Mouse (Mus musculus) kidney, postnatal 0 days (tissue): ENCODE results near the gene Ms4a12. TPM values are rescaled to one million over a fixed set of nuclear protein-coding genes. Genes with fewer than 3 reads are reported as not detected.

ENCODE experiments used
- ATAC-seq: fragments of 200-750 bp; cut with Nextera tagmentation; replicated peaks from 2 replicates; pipeline ENCODE4 v1.8.0; 2017; ENCODE audit warnings: low read depth, moderate number of reproducible peaks, moderate TSS enrichment, moderate library complexity; ENCODE audit not compliant: low FRiP score
- DNase-seq: peaks from one replicate; pipeline ENCODE4 v3.0.0-alpha.2; 2016; ENCODE audit warnings: low spot score
- H3K27ac ChIP-seq: fragments of 300-500 bp; sonication (generic); 2 replicates; pipeline ENCODE4 v1.5.1; 2014; ENCODE audit warnings: mild to moderate bottlenecking
- H3K27me3 ChIP-seq: fragments of 300-500 bp; sonication (generic); 2 replicates; pipeline ENCODE4 v1.6.1; 2014; ENCODE audit warnings: low read length, mixed read lengths; ENCODE audit not compliant: insufficient read depth
- H3K36me3 ChIP-seq: fragments of 300-500 bp; sonication (generic); 2 replicates; pipeline ENCODE4 v1.6.1; 2014; ENCODE audit warnings: low read length, mixed read lengths; ENCODE audit not compliant: insufficient read depth
- H3K4me1 ChIP-seq: fragments of 300-500 bp; sonication (generic); replicated peaks from 2 replicates; pipeline ENCODE4 v1.6.1; 2014; ENCODE audit warnings: antibody characterized with exemption, low read length, mixed read lengths; ENCODE audit not compliant: insufficient read depth
- H3K4me2 ChIP-seq: fragments of 300-500 bp; sonication (generic); 2 replicates; pipeline ENCODE4 v1.6.1; 2014; ENCODE audit warnings: mild to moderate bottlenecking, low read length, moderate library complexity, mixed read lengths
- H3K4me3 ChIP-seq: fragments of 300-500 bp; sonication (generic); replicated peaks from 2 replicates; pipeline ENCODE4 v1.5.1; 2014; ENCODE audit warnings: low read depth, low read length
- H3K9ac ChIP-seq: fragments of 300-500 bp; sonication (generic); 2 replicates; pipeline ENCODE4 v1.6.1; 2014; ENCODE audit warnings: low read depth, low read length
- H3K9me3 ChIP-seq: fragments of 300-500 bp; sonication (generic); replicated peaks from 2 replicates; pipeline ENCODE4 v1.6.1; 2016; ENCODE audit warnings: low read length, inconsistent platforms, mixed read lengths
- CTCF ChIP-seq: IDR thresholded peaks from 2 replicates; pipeline ENCODE4 v1.5.1; 2016; ENCODE audit warnings: antibody characterized with exemption, low read depth, mild to moderate bottlenecking, moderate library complexity
- WGBS: fragments of 180-500 bp; shearing (Covaris S2); extraction: QIAGEN DNeasy Blood & Tissue Kit; methylation state at CpG from one replicate; pipeline ENCODE4 v1.1.7; 2014; 5-methylcytosine and 5-hydroxymethylcytosine counted together
- polyA plus RNA-seq: library from polyadenylated mRNA; unstranded; fragments of >200 nt; fragmentation: Nextera tagmentation; extraction: Ambion mirVana; gene quantifications from 2 replicates; pipeline ENCODE4 v1.2.1, GENCODE M21; 2015

Ms4a12 gene
- polyA plus RNA-seq, result not detected in 2 replicates

GRCm38 (mm10) chr19:11232348-11232747 lies at the start of gene Ms4a12:
Gene Ms4a12, minus strand, starts transcription at chr19:11232448.
- H3K9ac ChIP-seq, result no peak within 1 kb of the TSS
- no peak for ATAC-seq
- H3K4me2 ChIP-seq, result no peak within 1 kb of the TSS
- no peak within 1 kb of the TSS for H3K4me3 ChIP-seq
- no peaks in the 10 kb centered on the region for H3K4me1 ChIP-seq
- no peak within 1 kb of the TSS for H3K27ac ChIP-seq
- no peaks in the 10 kb centered on the region for H3K36me3 ChIP-seq
- no peak for TF ChIP-seq CTCF
- no peaks in the 10 kb centered on the region for H3K9me3 ChIP-seq
- 73% methylated on average over 5 of the region's 5 CpGs for WGBS
- no peak for DNase-seq
- no peaks in the 10 kb centered on the region for H3K27me3 ChIP-seq

- ATAC-seq (no peak), DNase-seq (no peak)
- Histone ChIP-seq H3K9ac (no peak overlapping the region), H3K4me3 (no peak overlapping the region), H3K27me3 (no peaks in the 10 kb centered on the region), H3K4me1 (no peaks in the 10 kb centered on the region), H3K36me3 (no peaks in the 10 kb centered on the region), H3K9me3 (no peaks in the 10 kb centered on the region), H3K4me2 (no peak overlapping the region), H3K27ac (no peak overlapping the region)
- 72% methylated on average over 3 of the region's 3 CpGs for WGBS
- no peak for TF ChIP-seq CTCF
Measured at GRCm38 (mm10) chr19:11280223-11280622, 48.0 kb upstream of the Ms4a12 start.

GRCm38 (mm10) chr19:11276431-11276830 lies 44.2 kb upstream of the Ms4a12 start:
- H3K4me3 ChIP-seq, result no peak overlapping the region
- H3K27me3 ChIP-seq, result no peaks in the 10 kb centered on the region
- H3K36me3 ChIP-seq, result no peaks in the 10 kb centered on the region
- no peaks in the 10 kb centered on the region for H3K9me3 ChIP-seq
- H3K4me1 ChIP-seq, result no peaks in the 10 kb centered on the region
- ATAC-seq, result no peak
- H3K9ac ChIP-seq, result no peak overlapping the region
- no peak for TF ChIP-seq CTCF
- H3K4me2 ChIP-seq, result no peak overlapping the region
- peak; percentile 37 for DNase-seq
- 57% methylated on average over 5 of the region's 5 CpGs for WGBS
- H3K27ac ChIP-seq, result no peak overlapping the region

- H3K27me3 ChIP-seq, result no peaks in the 10 kb centered on the region
Measured at GRCm38 (mm10) chr19:11266956-11267355, 34.7 kb upstream of the Ms4a12 start.

GRCm38 (mm10) chr19:11266052-11266845 lies 34.0 kb upstream of the Ms4a12 start, which contains the start of gene Ms4a1:
Gene Ms4a1, minus strand, starts transcription at chr19:11266241.
- 80% methylated on average over 8 of the region's 8 CpGs for WGBS
- DNase-seq, result no peak
- no peak for ATAC-seq
- Histone ChIP-seq H3K27me3 (no peaks in the 10 kb centered on the region), H3K36me3 (no peaks in the 10 kb centered on the region), H3K4me2 (no peak within 1 kb of the TSS), H3K9ac (no peak within 1 kb of the TSS), H3K4me3 (no peak within 1 kb of the TSS), H3K9me3 (no peaks in the 10 kb centered on the region), H3K27ac (no peak within 1 kb of the TSS), H3K4me1 (no peaks in the 10 kb centered on the region)
- TF ChIP-seq CTCF, result no peak

More at GRCm38 (mm10) chr19:11266956-11267355, 34.7 kb upstream of the Ms4a12 start:
- H3K4me2 ChIP-seq, result no peak overlapping the region
- no peak overlapping the region for H3K9ac ChIP-seq
- no peaks in the 10 kb centered on the region for H3K9me3 ChIP-seq
- TF ChIP-seq CTCF, result no peak
- DNase-seq (no peak), ATAC-seq (no peak)
- no peaks in the 10 kb centered on the region for H3K4me1 ChIP-seq
- 72% methylated on average over 4 of the region's 4 CpGs for WGBS
- H3K36me3 ChIP-seq, result no peaks in the 10 kb centered on the region
- no peak overlapping the region for H3K27ac ChIP-seq
- no peak overlapping the region for H3K4me3 ChIP-seq

GRCm38 (mm10) chr19:11264602-11265185 lies 32.4 kb upstream of the Ms4a12 start:
- 85% methylated on average over 9 of the region's 9 CpGs for WGBS
- no peak for ATAC-seq
- H3K4me1 ChIP-seq, result no peaks in the 10 kb centered on the region
- no peak overlapping the region for H3K9ac ChIP-seq
- no peaks in the 10 kb centered on the region for H3K9me3 ChIP-seq
- H3K27ac ChIP-seq, result no peak overlapping the region
- H3K4me2 ChIP-seq, result no peak overlapping the region
- H3K36me3 ChIP-seq, result no peaks in the 10 kb centered on the region
- H3K4me3 ChIP-seq, result no peak overlapping the region
- no peak for DNase-seq
- H3K27me3 ChIP-seq, result no peaks in the 10 kb centered on the region
- no peak for TF ChIP-seq CTCF
